Mouse (Mus musculus) liver (tissue): ENCODE measurements around the gene Dennd4b.

Experiments used
- DNase-seq: peaks from one replicate; pipeline ENCODE4 v3.0.0-alpha.2; 2020; ENCODE audit warnings: mixed read lengths

The Dennd4b gene

DNA sequence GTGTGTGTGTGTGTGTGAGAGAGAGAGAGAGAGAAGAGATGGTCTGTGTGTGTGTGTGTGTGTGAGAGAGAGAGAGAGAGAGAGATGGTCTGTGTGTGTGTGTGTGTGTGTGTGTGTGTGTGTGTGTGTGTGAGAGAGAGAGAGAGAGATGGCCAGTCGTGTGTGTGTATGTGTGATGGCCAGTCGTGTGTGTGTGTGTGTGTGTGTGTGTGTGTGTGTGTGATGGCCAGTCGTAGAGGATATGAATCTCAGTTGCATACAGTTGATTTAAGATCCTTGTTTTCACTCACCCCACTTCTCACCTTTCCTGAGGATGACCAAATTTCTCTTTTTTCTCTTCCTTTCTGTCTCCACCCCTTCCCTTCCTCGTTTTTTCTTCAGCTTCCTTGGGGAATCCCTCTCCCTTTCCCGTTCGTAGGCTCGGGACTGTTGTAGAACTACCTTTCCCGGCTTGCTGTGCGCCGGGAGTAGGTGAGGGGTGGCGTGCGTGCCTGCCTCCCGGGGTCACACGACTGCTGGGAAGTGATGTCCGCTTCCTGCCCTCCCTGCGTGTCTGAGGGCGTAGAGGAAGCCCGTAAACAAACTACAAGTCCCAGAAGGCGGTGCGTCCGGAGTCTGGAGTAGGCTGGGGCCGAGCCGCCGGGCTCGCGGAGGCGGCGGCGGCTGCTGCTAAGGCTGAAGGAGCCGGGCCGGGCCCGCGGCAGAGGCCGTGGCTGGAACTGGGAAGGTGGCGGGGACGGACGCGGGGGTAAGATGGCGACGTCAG is 11.1 kb upstream of the Dennd4b start, which contains the start of gene Crtc2:
TSS of gene Crtc2 (plus strand) at position 511 of the 766 bp plus-strand sequence.
- DNase-seq: peak; percentile 95

DNA sequence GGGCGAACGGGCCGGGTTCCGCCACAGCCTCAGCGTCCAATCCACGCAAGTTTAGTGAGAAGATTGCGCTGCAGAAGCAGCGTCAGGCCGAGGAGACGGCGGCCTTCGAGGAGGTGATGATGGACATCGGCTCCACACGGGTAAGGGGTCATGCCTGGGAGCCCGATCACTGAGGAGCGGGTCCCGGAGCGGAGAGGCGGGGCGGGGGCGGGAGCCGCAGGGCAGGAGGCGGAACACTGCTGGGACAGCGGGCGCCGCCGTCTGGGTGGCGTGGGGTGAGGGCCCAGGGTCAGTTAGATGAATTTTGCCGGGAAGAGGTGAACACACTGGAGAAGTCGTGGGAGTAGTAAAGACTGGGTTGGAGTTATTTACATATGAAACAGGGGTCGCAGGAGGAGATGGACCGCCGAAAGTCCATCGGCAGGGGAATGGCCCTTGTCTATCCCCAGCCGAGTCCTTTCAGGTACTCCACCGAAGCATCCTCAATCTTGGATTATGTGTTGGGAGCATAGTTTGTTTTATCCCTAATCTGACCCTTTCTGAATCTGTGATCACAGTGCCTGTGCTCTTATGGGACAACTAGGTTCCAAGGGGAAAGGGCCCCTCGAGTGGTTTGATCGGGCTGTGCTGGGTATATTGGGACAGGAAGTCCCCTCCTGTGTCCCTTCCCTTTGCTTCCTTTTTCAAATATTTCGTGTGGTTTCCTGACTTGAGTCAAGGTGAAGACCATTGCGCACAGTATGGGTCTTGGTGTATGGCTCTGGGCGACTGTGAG is 10.4 kb upstream of the Dennd4b start:
- peak; percentile 65 for DNase-seq

DNA sequence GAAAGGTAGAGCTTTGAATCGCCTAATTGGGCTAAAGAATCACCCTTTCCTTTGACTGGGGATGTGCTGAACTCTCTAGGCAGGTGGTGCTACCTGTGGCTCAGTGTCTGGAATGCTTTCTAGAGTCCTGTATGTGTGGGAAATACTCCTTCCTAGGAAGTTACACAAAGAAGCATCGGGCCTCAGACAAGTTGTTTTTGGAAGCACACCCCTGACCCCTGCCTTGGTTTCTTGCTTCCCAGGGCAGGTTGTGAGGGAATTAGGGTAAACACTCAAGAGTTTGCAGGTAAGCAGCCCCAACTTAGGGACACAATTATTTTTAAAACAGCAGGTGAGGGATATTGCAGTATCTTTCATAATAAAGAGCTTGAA is 9.8 kb upstream of the Dennd4b start:
- DNase-seq: no peak

DNA sequence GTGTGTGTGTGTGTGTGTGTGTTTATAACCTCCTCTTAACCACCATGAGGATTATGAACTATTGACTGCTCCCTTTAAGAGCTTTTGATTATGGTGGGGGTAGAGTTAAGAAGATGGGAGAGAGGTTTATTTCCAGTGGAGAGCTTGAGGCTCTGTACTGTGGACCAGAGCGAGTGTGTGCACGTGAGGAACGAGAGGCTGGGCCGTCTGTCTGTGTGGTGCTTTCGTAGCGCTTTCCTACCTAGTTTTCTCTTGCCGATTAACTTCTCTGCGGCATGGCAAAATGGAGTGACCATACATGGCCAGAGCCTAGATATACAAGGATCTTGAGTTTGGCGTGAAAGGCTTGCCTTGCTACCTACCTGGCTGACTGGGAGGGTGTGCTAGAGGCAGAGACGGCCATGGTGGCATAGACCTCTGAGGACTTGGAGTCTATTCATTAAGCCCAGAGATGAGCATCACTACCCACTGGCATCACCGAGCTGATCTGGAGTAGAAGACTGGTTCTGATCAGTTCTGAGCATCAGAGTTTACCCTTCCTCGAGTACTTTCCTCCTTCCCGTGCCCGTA is 9.1 kb upstream of the Dennd4b start:
- no peak for DNase-seq

DNA sequence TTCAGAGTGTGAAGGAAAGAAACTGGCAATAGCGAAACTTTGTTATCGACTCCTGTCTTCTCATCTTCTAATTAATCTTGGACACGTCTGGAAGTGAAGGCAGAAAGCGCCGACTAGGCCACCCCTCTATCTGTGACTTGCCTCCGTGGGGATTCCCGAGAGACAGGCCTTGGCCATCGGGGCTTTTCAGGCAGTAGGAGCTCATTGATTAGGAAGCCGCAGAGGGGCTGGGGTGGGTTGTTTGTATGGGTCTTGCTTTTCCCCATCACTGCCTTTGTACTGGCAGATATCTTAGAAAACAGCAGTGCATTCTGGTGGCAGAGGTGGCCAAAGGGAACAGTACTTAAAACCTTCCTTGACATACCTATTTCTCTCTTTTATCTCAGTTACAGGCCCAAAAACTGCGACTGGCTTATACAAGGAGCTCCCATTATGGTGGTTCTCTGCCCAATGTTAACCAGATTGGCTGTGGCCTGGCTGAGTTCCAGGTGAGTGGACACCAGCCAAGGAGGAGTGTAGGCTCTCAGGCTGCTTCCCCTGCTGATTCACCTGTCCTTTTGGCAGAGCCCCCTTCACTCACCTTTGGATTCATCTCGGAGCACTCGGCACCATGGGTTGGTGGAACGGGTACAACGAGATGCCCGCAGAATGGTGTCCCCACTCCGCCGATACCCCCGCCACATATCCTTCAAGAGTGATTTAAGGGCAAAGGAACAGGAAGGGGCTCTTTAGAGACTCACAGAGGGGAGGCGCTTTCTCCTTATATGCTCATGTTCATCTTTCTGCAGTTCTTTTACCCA is 8.1 kb upstream of the Dennd4b start:
- DNase-seq: no peak

DNA sequence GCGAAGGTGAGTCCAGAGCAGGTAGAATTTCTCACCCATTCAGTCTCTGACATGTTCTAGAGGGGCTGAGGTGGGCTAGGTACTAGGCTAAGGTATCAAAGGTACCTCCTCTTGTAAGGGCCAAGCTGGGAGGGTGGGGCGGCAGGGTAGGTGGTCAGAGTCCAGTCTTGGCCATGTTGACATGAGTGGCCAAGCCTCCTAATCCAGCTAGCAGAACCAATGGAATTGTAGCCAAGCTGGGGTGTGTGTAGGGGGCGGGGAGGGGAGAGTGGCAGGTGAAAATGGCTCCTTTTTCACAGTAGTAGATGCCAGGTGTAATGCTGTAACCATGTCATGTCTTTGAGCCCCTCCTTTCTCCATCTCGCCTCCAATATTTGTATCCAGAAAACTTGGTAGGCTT is 6.5 kb upstream of the Dennd4b start:
- DNase-seq: peak; percentile 45

DNA sequence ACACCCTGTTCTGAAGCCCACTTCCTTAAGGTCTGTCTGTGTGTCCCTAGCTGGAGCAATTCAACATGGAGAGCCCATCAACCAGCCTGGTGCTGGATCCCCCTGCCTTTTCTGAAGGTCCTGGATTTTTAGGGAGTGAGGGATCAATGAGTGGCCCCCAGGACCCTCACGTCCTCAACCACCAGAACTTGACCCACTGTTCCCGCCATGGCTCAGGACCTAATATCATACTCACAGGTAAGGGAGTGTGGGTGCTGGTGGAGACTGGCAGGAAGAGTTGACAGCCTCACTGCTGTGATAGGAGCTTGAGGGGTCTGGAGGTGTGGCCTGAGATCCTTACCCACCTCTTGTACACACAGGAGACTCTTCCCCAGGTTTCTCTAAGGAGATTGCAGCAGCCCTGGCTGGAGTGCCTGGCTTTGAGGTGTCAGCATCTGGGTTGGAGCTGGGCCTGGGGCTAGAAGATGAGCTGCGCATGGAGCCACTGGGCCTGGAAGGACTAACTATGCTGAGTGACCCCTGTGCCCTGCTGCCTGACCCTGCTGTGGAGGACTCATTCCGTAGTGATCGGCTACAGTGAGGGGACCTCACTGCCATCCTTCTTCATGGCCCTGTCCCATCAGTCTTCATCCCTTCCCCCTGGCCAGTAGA is 1.7 kb upstream of the Dennd4b start:
- DNase-seq: no peak

DNA sequence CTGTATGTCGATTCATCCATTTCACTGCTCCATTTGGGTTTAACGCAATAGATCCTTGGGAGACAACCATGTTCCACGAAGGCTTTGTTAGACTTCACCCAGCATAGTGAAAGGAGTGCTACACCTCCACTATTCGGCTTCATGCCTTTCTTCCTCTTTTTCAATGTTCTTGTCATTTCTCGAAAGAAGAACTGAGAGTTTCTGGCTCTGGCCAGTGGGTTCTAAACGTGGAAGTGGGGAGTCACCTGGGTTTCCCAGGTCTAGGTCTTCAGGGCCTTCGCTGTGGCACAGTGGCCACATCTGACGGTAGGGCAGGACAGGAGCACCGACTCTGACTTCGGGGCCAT is 325 bp upstream of the Dennd4b start:
- DNase-seq: no peak

DNA sequence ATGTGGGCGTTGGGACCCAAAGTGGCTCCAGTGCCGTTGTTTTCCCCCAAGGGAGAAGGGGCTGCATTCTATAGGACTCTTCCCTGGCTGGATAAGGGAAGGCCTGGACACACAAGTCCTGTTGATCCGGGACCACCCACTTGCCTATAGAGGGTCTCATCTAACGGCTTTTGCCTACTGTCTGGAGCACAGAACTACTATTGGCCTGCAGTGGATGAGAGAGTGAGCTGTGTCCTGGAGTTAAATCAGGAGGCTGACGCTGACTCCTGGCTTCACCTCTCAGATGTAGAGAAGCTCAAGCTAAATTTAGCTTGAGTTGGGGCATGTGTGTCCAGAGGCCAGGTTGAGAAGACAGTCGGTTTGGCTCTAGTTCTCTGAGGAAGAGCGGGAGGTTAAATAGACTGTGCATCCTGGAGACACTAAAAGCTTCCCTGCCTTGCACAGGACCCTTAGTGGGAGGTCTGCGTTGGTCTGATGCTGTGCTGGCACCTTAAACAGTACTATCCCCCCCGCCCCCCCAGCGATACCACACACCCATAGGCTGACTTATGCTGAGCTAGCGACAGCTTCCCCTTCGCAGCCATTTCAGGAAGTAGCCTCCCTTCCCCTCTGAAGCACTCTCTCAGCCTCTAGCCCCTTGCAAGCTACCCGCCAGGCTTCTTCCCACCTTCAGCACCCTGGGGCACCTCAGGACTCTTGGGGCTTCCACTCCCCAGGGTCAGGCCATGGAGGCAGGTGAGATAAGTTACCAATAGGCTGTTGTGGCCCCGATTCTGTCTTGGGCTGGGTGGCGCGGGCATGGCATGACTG is 1.2 kb downstream of the Dennd4b start:
- DNase-seq: peak; percentile 31

DNA sequence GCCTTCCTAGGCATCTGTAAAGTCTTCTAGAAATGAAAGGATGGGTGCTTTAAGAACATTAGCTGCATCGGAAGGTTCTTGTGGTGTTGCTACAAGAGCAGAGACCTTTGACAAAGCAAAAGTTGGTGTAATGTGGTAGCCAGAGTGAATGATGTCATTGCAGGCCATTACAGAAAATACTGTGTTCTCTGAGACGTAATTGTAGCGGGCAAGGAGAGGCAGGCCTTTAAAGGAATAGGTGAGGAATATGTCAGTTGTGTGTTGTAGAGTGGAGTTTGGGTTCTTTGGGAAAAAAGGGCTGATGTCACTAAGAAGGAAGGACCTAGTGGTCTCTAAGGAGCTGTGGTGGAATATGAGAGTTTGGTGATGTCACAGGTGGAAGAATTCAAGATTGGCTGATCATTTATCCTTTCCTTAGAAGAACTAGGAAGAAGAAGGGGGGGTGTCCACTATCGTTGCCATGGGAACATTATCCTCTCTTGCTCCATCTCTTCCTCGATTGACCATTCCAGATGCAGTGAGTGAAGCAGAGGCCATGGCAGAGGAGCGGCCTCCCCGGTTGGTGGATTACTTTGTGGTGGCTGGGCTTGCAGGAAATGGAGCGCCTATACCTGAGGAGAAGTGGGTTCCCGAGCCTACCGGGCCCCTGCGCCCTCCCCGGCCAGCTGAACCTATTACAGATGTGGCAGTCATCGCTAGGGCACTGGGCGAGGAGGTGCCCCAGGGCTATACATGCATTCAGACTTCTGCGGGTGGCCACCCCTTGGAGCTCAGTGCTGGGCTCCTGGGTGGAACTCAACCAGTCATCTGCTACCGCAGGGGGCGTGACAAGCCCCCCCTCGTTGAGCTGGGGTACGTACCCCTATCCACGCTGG is 2.2 kb downstream of the Dennd4b start:
- DNase-seq: no peak

DNA sequence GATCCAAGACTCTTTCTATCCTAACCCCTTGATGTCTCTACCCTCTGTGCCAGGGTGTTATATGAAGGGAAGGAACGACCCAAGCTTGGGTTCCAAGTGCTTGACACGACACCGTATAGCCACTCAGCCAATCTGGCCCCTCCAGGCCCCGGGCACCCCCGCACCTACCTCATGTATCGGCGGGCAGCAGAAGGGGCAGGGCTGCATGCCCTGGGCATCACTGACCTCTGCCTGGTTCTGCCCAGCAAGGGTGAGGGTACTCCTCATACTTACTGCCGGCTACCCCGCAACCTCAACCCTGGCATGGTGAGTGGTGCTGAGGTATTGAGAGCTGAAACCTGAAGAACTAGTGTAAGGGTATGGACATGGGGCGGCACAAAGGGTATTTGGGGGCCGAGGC is 3.2 kb downstream of the Dennd4b start:
- DNase-seq: no peak

DNA sequence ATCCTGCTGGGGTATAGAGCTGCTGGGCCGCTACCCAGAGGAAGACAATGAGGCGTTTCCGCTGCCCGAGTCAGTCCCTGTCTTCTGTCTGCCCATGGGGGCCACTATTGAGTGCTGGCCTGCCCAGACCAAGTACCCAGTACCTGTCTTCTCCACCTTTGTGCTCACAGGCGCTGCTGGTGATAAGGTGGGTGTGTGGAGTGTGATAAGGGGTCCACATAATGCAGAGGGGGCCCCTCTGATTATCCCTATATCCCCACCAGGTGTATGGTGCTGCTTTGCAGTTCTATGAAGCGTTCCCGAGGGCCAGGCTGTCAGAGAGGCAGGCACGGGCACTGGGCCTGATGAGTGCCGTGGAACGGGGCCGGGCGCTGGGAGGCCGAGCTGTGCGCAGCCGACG is 4.0 kb downstream of the Dennd4b start:
- no peak for DNase-seq

DNA sequence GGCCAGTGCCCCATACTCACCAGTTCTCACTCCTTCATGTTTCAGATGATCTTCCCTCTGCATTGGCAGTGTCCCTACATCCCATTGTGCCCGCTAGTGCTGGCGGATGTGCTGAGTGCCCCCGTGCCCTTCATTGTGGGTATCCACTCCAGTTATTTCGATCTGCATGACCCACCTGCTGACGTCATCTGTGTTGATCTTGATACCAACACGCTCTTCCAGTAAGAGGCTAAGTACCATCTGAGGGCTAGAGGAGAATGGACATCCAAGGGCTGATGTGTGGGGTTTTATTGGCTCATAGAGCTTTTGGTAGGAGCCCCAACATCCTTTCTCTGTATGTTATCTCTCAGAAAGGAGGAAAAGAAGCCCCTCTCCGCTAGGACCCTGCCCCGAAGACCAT is 5.8 kb downstream of the Dennd4b start:
- DNase-seq: no peak

DNA sequence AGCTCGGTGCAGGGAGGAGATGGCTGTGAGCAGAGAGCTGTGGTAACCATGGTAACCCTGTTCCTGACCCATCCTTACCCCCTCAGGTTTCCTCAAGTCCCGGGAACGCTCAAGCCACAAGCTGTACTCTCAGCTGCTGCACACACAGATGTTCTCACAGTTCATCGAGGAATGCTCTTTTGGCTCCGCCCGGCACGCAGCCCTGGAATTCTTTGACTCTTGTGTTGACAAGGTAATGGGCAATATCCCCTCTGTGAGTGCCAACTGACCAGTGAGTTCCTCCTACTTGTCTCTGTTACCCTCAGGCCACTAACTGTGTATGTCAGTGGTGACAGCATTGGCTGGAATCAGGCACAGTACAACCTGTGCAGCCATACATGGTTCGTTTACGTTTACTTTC is 7.2 kb downstream of the Dennd4b start:
- no peak for DNase-seq

DNA sequence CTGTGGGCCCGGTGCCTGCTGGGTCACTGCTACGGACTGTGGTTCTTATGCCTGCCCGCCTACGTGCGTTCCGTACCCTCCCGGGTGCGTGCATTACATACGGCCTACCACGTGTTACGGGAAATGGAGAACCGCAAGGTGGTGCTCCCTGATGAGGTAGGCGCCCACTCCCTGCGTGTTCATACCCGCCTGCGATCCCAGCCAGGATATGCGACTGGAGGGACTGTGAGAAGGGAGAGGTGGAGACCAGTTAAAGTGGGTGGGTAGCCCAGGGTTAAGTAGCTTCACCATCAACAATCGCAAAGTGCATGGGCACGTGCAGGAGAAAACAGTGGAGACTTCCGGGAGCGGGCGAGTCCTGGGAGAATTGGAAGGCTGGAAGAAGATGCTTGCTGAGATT is 8.9 kb downstream of the Dennd4b start:
- DNase-seq: no peak

DNA sequence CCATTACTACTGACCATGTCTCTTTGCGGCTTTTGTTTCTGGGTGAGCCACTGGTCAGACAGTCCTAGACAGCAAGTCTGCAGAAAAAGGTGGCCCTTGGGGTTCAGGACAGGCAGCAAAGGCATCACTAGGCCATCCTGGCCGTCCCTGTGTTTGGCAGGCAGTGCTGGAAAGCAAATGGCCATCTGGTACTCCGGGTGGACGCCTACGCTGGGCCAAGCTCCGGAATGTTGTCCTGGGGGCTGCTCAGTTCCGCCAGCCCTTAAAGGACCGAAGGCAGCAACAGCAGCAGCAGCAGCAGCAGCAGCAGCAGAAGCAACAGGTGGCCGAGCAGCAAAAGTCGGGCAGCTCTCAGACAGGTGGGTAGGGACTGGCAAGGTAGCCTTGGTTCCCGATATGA is 10.3 kb downstream of the Dennd4b start:
- no peak for DNase-seq

DNA sequence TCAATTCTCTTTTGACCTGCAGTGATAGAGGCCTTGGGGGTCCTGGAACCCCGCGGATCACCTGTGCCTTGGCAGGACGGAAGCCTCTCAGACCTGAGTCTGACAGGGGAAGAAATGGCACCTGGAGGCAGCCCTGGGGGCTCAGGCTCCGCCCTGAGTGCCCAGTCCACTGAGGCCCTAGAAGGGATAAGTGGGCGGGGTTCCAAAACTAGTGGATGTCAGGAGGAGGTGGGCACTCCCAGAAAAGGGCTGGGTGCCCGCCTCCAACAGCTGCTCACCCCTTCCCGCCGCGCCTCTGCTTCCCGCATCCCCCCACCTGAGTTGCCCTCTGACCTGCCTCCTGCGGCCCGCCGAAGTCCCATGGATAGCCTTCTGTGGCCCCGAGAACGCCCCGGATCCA is 11.9 kb downstream of the Dennd4b start:
- no peak for DNase-seq

DNA sequence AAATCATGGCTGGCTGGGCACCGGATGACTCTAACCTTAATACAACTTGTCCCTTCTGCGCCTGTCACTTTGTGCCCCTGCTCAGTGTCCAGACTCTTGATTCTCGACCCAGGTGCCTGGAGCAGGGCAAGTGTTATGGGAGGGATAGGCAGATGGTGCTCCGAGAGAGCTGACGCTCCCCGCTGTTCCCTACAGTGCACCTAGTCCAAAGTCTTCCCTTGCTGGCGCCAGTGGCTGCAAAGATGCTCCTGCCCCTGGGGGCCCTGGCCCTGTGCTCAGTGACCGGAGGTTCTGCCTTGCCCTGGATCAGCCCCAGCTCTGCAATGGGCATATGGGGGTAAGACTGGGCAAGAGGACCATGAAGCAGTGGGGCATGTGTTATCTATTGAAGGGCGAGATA is 12.8 kb downstream of the Dennd4b start:
- DNase-seq: no peak

DNA sequence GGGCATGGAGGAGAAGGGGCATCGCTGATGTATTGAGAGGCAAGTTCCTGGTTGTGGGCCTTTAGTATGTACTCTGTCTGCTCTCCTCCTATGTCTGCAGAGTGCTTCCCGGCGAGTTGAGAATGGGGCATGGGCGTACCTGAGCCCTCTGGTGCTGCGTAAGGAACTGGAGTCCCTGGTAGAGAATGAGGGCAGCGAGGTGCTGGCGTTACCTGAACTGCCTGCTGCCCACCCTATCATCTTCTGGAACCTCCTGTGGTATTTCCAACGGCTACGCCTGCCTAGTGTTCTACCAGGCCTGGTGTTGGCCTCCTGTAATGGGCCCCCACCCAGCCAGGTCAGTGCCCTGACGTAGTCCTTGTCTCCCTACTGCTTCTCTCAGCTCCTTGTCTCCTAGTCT is 13.2 kb downstream of the Dennd4b start:
- no peak for DNase-seq

DNA sequence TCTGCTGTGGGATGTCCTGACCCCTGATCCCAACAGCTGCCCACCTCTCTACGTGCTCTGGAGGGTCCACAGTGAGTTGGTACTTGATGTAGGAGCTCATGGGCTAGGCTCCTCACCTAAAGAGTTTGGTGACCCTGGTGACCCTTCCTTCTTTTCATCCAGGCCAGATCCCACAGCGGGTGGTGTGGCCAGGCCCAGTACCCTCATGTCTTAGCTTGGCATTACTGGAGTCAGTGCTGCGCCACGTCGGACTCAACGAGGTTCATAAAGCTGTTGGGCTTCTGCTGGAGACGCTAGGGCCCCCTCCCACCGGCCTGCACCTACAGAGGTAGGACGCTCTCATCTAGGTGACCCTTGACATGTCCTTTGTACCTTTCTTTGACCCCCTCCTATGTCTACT is 14.2 kb downstream of the Dennd4b start:
- DNase-seq: no peak

DNA sequence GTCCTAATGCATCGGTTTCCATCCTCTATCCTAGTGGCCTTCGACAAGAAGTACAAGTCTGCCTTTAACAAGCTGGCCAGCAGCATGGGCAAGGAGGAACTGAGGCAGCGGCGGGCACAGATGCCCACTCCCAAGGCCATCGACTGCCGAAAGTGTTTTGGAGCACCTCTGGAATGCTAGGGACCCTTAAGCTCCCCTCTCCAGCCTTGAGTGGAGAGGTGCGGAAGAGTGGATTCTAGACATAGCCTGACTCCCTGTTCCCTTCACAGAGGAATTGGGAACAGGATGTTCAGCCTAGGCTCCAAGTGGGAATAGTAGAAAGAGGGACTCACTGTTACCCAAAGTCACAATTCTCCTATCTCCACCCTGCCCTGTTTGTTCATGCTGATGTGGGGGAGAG is 14.8 kb downstream of the Dennd4b start:
- no peak for DNase-seq
